Mouse (Mus musculus) liver, embryonic 12.5 days (tissue): Measurements from ENCODE around the gene Inpp4a. TPM values are rescaled to one million over a fixed set of nuclear protein-coding genes. Genes with fewer than 3 reads are reported as not detected.

Source experiments
- ATAC-seq: fragments of 200-750 bp; cut with Nextera tagmentation; 2 replicates; pipeline ENCODE4 v1.8.0; 2017; ENCODE audit warnings: moderate number of reproducible peaks, mild to moderate bottlenecking, moderate library complexity
- H3K27ac ChIP-seq: fragments of 300-500 bp; sonication (generic); 2 replicates; pipeline ENCODE4 v1.5.1; 2016; ENCODE audit warnings: mild to moderate bottlenecking
- H3K27me3 ChIP-seq: fragments of 300-500 bp; sonication (generic); replicated peaks from 2 replicates; pipeline ENCODE4 v1.6.1; 2016; ENCODE audit warnings: mild to moderate bottlenecking, moderate library complexity
- H3K36me3 ChIP-seq: fragments of 300-500 bp; sonication (generic); 2 replicates; pipeline ENCODE4 v1.6.1; 2016; ENCODE audit warnings: mild to moderate bottlenecking, moderate library complexity
- H3K4me1 ChIP-seq: fragments of 300-500 bp; sonication (generic); 2 replicates; pipeline ENCODE4 v1.6.1; 2016
- H3K4me2 ChIP-seq: fragments of 300-500 bp; sonication (generic); 2 replicates; pipeline ENCODE4 v1.6.1; 2016; ENCODE audit warnings: mild to moderate bottlenecking, moderate library complexity
- H3K4me3 ChIP-seq: fragments of 300-500 bp; sonication (generic); 2 replicates; pipeline ENCODE4 v1.5.1; 2016; ENCODE audit warnings: mild to moderate bottlenecking, moderate library complexity
- H3K9ac ChIP-seq: fragments of 300-500 bp; sonication (generic); 2 replicates; pipeline ENCODE4 v1.6.1; 2016; ENCODE audit warnings: mild to moderate bottlenecking, moderate library complexity
- H3K9me3 ChIP-seq: fragments of 300-500 bp; sonication (generic); replicated peaks from 2 replicates; pipeline ENCODE4 v1.6.1; 2016; ENCODE audit warnings: mild to moderate bottlenecking, moderate library complexity
- WGBS: fragments of 180-500 bp; shearing (Covaris S2); methylation state at CpG from one replicate; pipeline ENCODE4 v1.1.7; 2016; ENCODE audit not compliant: insufficient replicate concordance; 5-methylcytosine and 5-hydroxymethylcytosine counted together
- polyA plus RNA-seq: library from polyadenylated mRNA; unstranded; fragments of >200 nt; fragmentation: Nextera tagmentation; extraction: Ambion mirVana; gene quantifications from 2 replicates; pipeline ENCODE4 v1.2.1, GENCODE M21; 2016

Gene Inpp4a
- polyA plus RNA-seq, 1 experiment from 2014 or later: 4.0 TPM

GRCm38 (mm10) chr1:37398961-37399360 lies 99.3 kb downstream of the Inpp4a start:
- Histone ChIP-seq H3K27me3 (no peaks in the 10 kb centered on the region), H3K9me3 (no peaks in the 10 kb centered on the region), H3K27ac (no peak overlapping the region), H3K4me3 (no peak overlapping the region), H3K36me3 (no peaks in the 10 kb centered on the region), H3K4me2 (no peak overlapping the region), H3K9ac (no peak overlapping the region), H3K4me1 (no peaks in the 10 kb centered on the region)
- WGBS: 60% methylated on average over 3 of the region's 3 CpGs
- no peak for ATAC-seq

GRCm38 (mm10) chr1:37399734-37400133 lies 100.1 kb downstream of the Inpp4a start:
- no peak for ATAC-seq
- Histone ChIP-seq H3K4me3 (no peak overlapping the region), H3K27ac (no peak overlapping the region), H3K27me3 (no peaks in the 10 kb centered on the region), H3K36me3 (no peaks in the 10 kb centered on the region), H3K4me1 (no peaks in the 10 kb centered on the region), H3K9me3 (no peaks in the 10 kb centered on the region), H3K4me2 (no peak overlapping the region), H3K9ac (no peak overlapping the region)
- WGBS: 71% methylated on average over 8 of the region's 8 CpGs

GRCm38 (mm10) chr1:37401687-37402086 lies 102.0 kb downstream of the Inpp4a start:
- Histone ChIP-seq H3K36me3 (no peaks in the 10 kb centered on the region), H3K4me3 (no peak overlapping the region), H3K9ac (no peak overlapping the region), H3K27ac (no peak overlapping the region), H3K27me3 (no peaks in the 10 kb centered on the region), H3K4me1 (no peaks in the 10 kb centered on the region), H3K9me3 (no peaks in the 10 kb centered on the region), H3K4me2 (no peak overlapping the region)
- WGBS: 44% methylated on average over 4 of the region's 4 CpGs
- ATAC-seq: no peak

- WGBS: 62% methylated on average over 2 of the region's 2 CpGs
- H3K9me3 ChIP-seq: no peaks in the 10 kb centered on the region
- no peaks in the 10 kb centered on the region; the same call in 1 of the 2 replicates for H3K4me1 ChIP-seq
- no peak overlapping the region for H3K27ac ChIP-seq
- H3K36me3 ChIP-seq: no peaks in the 10 kb centered on the region; the same call in 1 of the 2 replicates
- no peak overlapping the region for H3K4me2 ChIP-seq
- H3K27me3 ChIP-seq: no peaks in the 10 kb centered on the region
- ATAC-seq: no peak
- no peak overlapping the region for H3K9ac ChIP-seq
- no peak overlapping the region for H3K4me3 ChIP-seq
Observed at GRCm38 (mm10) chr1:37405137-37405536, 105.5 kb downstream of the Inpp4a start.

GRCm38 (mm10) chr1:37407228-37407627 lies 107.6 kb downstream of the Inpp4a start:
- H3K27ac ChIP-seq: no peak overlapping the region
- no peaks in the 10 kb centered on the region for H3K9me3 ChIP-seq
- WGBS: 74% methylated on average over 8 of the region's 8 CpGs
- H3K9ac ChIP-seq: no peak overlapping the region
- ATAC-seq: no peak
- H3K4me2 ChIP-seq: no peak overlapping the region
- no peak overlapping the region for H3K4me3 ChIP-seq
- H3K36me3 ChIP-seq: no peaks in the 10 kb centered on the region; the same call in 1 of the 2 replicates
- H3K4me1 ChIP-seq: no peaks in the 10 kb centered on the region; the same call in none of the 2 replicates
- H3K27me3 ChIP-seq: no peaks in the 10 kb centered on the region

GRCm38 (mm10) chr1:37408059-37408458 lies 108.4 kb downstream of the Inpp4a start:
- Histone ChIP-seq H3K9me3 (no peaks in the 10 kb centered on the region), H3K4me1 (peaks cover 6% of the 10 kb centered on the region), H3K27ac (no peak overlapping the region), H3K4me2 (no peak overlapping the region), H3K4me3 (no peak overlapping the region), H3K9ac (no peak overlapping the region), H3K27me3 (no peaks in the 10 kb centered on the region), H3K36me3 (no peaks in the 10 kb centered on the region; the same call in 1 of the 2 replicates)
- 74% methylated on average over 8 of the region's 8 CpGs for WGBS
- ATAC-seq: no peak

GRCm38 (mm10) chr1:37408678-37409077 lies 109.0 kb downstream of the Inpp4a start:
- WGBS: 59% methylated on average over 3 of the region's 3 CpGs
- no peak for ATAC-seq
- no peak overlapping the region for H3K4me3 ChIP-seq
- no peak overlapping the region for H3K4me2 ChIP-seq
- no peak overlapping the region for H3K9ac ChIP-seq
- H3K36me3 ChIP-seq: no peaks in the 10 kb centered on the region; the same call in 1 of the 2 replicates
- H3K9me3 ChIP-seq: no peaks in the 10 kb centered on the region
- peaks cover 6% of the 10 kb centered on the region for H3K4me1 ChIP-seq
- H3K27me3 ChIP-seq: no peaks in the 10 kb centered on the region
- no peak overlapping the region for H3K27ac ChIP-seq

- no peak for ATAC-seq
- H3K9ac ChIP-seq: no peak overlapping the region
- no peaks in the 10 kb centered on the region; the same call in 1 of the 2 replicates for H3K36me3 ChIP-seq
- H3K4me1 ChIP-seq: peaks cover 6% of the 10 kb centered on the region
- no peaks in the 10 kb centered on the region for H3K27me3 ChIP-seq
- no peak overlapping the region for H3K4me3 ChIP-seq
- no peak overlapping the region for H3K27ac ChIP-seq
- no peaks in the 10 kb centered on the region for H3K9me3 ChIP-seq
- H3K4me2 ChIP-seq: no peak overlapping the region
Observed at GRCm38 (mm10) chr1:37409647-37410046, 110.0 kb downstream of the Inpp4a start.

- Histone ChIP-seq H3K4me2 (no peak overlapping the region), H3K27me3 (no peaks in the 10 kb centered on the region), H3K36me3 (peaks cover 31% of the 10 kb centered on the region), H3K9ac (no peak overlapping the region), H3K4me3 (no peak overlapping the region), H3K9me3 (no peaks in the 10 kb centered on the region), H3K27ac (no peak overlapping the region), H3K4me1 (peaks cover 6% of the 10 kb centered on the region)
- ATAC-seq: no peak
- 83% methylated on average over 1 of the region's 1 CpGs for WGBS
Observed at GRCm38 (mm10) chr1:37415394-37415793, 115.7 kb downstream of the Inpp4a start.

GRCm38 (mm10) chr1:37419420-37419819 lies 119.8 kb downstream of the Inpp4a start:
- H3K36me3 ChIP-seq: peaks cover 65% of the 10 kb centered on the region
- ATAC-seq: peak; percentile 49; the same call in 1 of the 2 replicates
- 84% methylated on average over 1 of the region's 1 CpGs for WGBS

GRCm38 (mm10) chr1:37427144-37427875 lies 127.6 kb downstream of the Inpp4a start:
- peak overlapping the region; percentile 27; the same call in 1 of the 2 replicates for H3K27ac ChIP-seq
- 0 out of 2 replicates have a peak, but pooled peaks cover 5% of the 10 kb centered on the region for H3K9me3 ChIP-seq
- H3K27me3 ChIP-seq: no peaks in the 10 kb centered on the region
- no peak overlapping the region for H3K4me3 ChIP-seq
- peaks cover 41% of the 10 kb centered on the region for H3K4me1 ChIP-seq
- H3K9ac ChIP-seq: no peak overlapping the region
- H3K4me2 ChIP-seq: peak overlapping the region; percentile 19; the same call in 1 of the 2 replicates
- 81% methylated on average over 8 of the region's 8 CpGs for WGBS
- peaks cover 66% of the 10 kb centered on the region for H3K36me3 ChIP-seq
- no peak for ATAC-seq

More at GRCm38 (mm10) chr1:37419420-37419819, 119.8 kb downstream of the Inpp4a start:
- Histone ChIP-seq H3K4me1 (peaks cover 4% of the 10 kb centered on the region; the same call in 1 of the 2 replicates), H3K27ac (no peak overlapping the region), H3K4me2 (no peak overlapping the region), H3K4me3 (no peak overlapping the region), H3K9me3 (0 out of 2 replicates have a peak, but pooled peaks cover 5% of the 10 kb centered on the region), H3K9ac (no peak overlapping the region), H3K27me3 (no peaks in the 10 kb centered on the region)

GRCm38 (mm10) chr1:37428911-37429310 lies 129.2 kb downstream of the Inpp4a start:
- Histone ChIP-seq H3K9ac (peak overlapping the region; percentile 87), H3K4me3 (peak overlapping the region; percentile 95), H3K9me3 (0 out of 2 replicates have a peak, but pooled peaks cover 5% of the 10 kb centered on the region), H3K27ac (peak overlapping the region; percentile 90), H3K36me3 (peaks cover 67% of the 10 kb centered on the region), H3K27me3 (no peaks in the 10 kb centered on the region), H3K4me2 (peak overlapping the region; percentile 89), H3K4me1 (peaks cover 54% of the 10 kb centered on the region)
- no peak for ATAC-seq
- 31% methylated on average over 2 of the region's 2 CpGs for WGBS
